Mouse (Mus musculus): Measurements from ENCODE around the gene Thrsp.
"Not testable (repeated sequence)": the region's sequence is repeated elsewhere in the genome, so short reads cannot be mapped to it uniquely, and the experiment has no call there.

The Thrsp gene

DNA sequence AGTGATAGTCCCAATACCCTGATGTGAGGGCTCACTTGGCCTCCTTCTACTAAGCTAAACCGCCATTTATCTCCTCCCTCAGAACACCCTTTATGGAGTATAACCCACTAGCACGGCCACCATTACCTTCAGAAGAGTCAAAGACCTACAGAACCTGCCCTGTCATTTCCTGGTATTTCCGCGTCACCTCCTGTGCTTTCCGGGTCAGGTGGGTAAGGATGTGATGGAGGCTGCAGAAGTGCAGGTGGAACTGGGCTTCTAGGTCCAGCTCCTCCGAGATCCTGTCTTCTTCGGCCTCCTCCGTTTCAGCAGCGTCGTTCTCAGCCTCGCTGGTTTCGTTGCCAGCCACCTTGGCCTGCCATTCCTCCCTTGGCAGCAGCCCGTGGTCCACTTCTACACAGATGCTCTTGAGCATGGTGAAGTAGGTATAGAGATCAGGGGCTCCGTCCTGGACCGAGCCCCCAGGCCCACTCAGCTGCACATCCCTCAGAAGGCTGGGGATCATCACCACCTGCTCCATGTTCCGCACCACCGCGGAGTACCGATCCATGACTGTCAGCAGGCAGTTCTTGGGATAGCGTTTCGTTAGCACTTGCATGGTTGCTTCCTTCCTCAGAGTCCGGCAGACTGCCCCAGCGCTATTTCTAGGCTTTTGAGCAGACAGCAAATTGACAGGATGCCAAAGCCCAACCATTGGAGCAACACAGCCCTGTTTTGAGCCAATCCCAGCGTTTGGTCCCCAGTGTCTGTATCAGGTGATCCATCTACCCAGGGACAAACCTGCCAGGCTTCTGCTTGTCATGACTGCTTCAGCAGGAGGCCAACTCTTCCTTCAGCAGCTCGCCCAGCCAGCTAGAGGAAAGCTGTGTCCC, at the start of gene Thrsp:
Gene Thrsp, minus strand, starts transcription at position 825 of the 872 bp plus-strand sequence.
- DNase-seq (ENCODE audit: extremely low spot score, low read depth, low spot score), result no peak

- no peak for DNase-seq (ENCODE audit: extremely low spot score, low read depth, low spot score)
These were observed 38.0 kb upstream of the Thrsp start for GRCm38 (mm10) chr7:97455577-97455976.

DNA sequence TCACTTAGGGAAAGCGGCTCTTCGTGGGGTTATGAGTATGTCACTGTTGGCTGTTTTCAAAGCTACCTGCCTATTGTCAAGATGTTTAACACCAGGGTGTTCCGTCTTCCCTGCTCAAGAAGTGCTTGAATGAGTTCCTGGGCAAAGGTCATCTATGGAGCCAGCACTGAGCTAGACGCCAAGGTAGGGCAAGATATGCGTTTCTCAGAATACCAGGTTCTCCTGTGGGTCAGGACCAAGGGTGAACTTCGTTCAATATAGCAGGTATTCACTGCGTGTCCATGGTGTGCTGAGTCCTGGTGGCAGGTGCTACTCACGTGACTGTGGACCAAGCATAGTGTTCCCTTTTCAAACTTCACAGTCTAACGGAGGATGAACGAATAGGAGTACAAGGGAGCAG, 37.3 kb upstream of the Thrsp start:
- DNase-seq (ENCODE audit: extremely low spot score, low read depth, low spot score), result no peak

DNA sequence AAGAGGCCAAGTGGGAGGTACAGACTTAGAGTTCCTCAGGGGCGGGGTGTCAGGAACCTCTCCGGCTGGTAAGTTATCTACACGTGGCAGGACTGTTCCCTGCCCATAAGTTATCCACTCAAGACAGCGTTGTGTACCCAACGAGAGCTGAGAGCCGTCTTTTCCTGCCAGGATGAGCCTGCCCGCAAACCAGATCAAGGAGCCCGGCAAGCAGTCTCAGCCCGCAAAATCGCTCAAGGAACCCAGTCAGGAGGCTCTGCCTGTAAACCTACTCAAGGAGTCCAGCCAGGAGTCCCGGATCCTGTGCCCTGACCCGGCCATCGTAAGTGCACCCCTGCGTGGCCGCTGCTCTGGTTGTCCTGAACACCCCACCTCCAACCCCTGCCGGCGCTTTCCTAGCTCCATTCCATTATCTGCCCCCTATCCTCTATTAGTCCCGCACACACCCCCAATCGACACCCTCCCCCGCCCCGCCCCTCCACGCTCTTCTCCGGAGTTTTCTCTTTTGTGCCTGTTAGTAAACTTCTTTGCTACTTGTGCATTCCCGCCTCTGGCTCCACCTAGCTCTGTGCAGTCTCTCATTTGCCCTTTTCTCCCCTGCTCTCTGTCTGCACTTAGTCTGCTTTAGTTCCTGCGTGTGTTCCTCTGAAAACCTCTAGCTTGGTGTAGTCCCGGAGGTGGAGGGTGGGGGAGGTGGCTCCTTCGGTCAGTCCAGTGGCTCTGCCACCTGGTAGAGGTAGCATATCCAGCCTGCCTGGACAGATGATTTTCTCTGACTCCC, 35.8 kb upstream of the Thrsp start:
- DNase-seq (ENCODE audit: extremely low spot score, low read depth, low spot score), result no peak

GRCm38 (mm10) chr7:97452196-97452595, 34.7 kb upstream of the Thrsp start:
- no peak for DNase-seq (ENCODE audit: extremely low spot score, low read depth, low spot score)

- DNase-seq (ENCODE audit: extremely low spot score, low read depth, low spot score), result not testable (repeated sequence)
These were observed 33.5 kb upstream of the Thrsp start, which contains the start of gene Kctd14 for GRCm38 (mm10) chr7:97451023-97451422. Gene Kctd14 (plus strand): TSS chr7:97451323.

- DNase-seq (ENCODE audit: extremely low spot score, low read depth, low spot score), result no peak
These were observed 29.6 kb upstream of the Thrsp start for GRCm38 (mm10) chr7:97447050-97447531.

DNA sequence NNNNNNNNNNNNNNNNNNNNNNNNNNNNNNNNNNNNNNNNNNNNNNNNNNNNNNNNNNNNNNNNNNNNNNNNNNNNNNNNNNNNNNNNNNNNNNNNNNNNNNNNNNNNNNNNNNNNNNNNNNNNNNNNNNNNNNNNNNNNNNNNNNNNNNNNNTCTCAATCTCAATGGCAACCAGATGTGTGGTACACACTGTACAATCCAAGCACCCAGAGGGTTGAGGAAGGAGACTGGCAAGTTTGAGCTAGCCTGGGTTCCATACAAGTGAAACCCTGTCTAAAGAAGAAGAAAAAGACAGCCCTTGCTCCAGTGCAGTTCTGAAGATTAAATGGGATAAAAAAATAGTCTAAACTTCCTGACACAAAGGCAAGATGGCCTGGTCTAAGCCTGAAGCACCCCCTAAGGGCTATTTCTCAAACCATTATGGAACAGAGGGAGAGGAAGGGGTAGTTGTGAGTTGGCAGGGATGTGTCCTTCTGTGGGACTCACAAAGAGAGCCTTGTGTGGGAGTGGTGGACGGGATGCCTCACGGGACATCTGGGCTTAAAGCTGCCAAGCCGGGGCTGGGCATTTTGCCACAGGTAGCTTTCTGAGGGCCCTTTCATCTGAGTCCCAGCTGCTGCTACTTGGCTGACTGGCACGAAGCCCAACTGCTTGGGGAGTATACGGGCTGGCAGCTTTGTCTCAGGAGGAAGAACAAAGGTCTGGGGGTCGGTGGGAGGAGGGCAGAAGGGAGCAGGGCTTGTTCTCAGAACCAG, 28.8 kb upstream of the Thrsp start:
- DNase-seq (ENCODE audit: extremely low spot score, low read depth, low spot score), result no peak

GRCm38 (mm10) chr7:97438986-97439385, 21.5 kb upstream of the Thrsp start:
- no peak for DNase-seq (ENCODE audit: extremely low spot score, low read depth, low spot score)

DNA sequence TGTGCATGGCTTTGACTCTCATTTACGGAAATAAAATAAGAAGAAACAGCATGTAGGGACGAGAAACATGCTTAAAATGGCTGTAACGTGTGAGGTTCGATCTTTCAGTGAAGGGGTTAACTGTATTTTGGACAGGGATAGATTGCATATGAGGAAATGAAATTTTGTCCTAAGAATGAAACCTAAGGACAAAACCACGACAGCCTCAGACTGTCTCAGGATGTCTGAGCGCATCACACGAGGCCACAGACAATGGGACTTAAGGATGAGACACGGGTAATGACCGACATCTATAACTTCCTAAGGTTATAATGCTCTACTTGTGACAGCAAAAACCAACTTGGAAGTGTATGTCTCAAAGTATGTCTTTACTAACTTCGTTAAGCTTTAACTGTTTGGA, 17.0 kb upstream of the Thrsp start:
- no peak for DNase-seq (ENCODE audit: extremely low spot score, low read depth, low spot score)

- not testable (repeated sequence) for DNase-seq (ENCODE audit: extremely low spot score, low read depth, low spot score)
These were observed 16.0 kb upstream of the Thrsp start for GRCm38 (mm10) chr7:97433517-97433916.

DNA sequence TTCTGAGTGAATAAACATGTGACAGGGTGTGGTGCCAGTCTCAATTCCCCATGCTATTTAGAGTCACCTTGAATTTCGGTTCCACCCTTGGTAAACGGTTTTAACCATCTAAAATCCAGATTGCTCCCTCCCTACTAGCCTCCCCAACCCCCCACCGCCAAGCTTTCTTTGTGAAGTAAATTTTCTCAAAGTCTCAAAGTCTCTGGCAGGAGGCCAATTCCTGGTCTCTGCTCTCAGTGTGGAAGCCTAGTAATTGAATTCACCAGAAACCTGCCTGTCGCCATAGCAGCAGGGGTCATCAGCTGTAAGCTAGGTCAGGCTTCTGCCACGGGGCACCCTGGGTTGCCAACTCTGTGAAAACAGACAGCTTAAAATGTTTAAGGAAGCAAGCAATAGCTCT, 12.2 kb upstream of the Thrsp start:
- DNase-seq (ENCODE audit: extremely low spot score, low read depth, low spot score), result no peak

DNA sequence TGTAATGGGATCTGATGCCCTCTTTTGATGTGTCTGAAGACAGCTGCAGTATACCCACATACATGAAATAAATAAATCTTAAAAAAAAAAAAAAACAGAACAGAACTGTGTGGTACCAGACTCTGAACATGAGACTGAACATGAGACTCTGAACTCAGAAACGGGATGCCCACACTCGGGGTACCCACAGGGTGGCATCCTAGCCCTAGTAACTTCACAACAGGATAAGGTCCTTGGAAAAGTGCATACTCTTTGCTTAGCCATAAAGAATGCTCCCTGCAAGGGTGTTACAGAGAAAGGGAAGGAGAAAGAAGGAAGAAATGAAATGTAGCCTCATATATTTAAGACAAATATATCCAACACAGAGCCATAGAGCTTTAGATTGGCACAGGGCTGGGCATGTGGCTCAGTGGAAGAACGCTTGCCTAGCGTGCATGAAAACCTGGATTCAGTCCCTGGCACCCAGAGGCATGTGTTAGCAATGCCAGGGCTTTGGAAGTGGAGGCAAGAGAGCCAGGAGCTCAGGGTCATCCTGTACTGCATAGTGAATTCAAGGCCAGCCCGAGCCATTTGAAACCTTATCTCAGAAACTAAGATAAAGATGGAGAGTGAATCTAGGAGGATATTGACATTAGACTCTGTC, 10.4 kb upstream of the Thrsp start:
- no peak for DNase-seq (ENCODE audit: extremely low spot score, low read depth, low spot score)

DNA sequence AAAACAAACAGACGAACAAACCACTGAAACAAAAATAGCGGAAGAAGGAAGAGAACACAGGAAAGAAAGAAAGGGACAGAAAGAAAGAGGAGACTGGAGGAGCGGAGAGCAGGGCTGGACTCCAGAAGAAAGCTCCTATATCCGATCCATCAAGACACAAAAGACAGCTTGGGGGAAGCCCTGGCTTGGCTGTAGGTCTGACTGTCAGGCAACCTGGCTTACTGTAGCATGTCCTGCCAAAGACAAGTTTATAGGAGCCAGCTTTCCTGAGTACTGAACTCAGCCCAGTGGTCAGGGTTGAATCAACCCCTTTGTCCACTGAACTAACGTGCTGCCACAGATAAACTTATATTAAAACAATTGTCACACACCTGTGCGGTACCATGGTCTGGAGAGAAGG, 9.8 kb upstream of the Thrsp start:
- DNase-seq (ENCODE audit: extremely low spot score, low read depth, low spot score), result no peak

DNA sequence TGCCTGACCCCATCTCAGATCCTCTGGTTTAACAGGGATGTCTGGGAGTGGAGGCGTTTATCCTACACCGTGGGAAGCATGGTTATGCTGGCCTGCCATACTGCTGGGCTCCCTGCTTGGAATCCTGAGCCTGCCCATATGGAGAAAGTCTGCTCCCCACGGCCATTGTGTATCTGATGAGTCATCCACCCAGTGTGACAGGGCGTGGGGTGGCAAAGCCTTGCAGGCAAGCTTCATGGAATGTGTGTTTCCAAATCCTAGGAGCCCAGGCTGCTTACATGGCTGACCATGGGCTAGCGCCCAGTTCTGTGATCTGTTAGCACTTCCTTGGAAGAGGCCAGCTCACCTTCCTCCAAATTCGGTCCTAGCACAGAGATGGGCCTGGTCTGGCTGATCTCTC, 9.0 kb upstream of the Thrsp start:
- no peak for DNase-seq (ENCODE audit: extremely low spot score, low read depth, low spot score)

DNA sequence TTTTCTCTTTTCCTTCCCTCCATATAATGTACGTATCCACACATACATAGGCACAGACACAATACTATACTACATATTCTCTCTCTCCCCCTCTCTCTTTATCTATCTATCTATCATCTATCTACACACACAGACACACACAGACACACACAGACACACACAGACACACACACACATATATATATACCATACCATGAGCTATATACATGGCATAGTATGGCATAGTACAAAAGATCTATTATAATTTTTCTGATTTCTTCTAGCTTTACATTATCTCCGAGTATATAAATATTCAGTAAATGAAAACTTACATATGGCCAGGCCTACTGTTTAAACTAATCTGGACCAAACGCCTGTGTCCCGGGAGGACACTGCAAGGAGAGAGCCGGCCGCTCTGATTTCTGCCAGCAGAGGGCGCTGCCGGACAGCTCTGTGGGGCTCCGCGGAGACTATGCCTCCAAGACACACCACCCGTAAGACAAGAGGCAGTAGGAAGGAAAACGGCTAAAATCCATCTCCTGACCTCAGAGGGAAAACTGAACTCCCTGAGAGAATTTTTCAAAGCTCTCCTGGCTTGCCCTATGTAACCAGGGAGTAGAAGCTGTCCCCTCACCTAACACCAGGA, 7.2 kb upstream of the Thrsp start:
- no peak for DNase-seq (ENCODE audit: extremely low spot score, low read depth, low spot score)

DNA sequence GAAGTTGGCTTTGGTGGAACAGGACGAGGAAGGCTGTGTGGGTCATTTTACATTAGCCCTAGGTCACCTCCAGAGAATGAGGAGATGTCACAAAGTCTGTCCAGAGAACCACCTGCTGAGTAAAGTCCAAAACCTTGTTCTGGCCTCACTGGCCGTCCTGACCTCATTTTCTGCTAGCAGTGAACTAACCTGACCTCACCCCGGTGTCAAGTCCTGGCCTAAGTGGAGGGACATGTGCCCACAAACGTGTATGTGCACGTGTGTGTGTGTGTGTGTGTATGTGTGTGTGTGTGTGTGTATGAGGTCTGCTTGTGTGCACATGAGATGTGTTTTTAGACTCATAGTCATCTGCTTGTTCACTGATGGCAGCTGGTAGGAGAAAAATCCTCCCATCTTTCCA, 6.2 kb upstream of the Thrsp start:
- DNase-seq (ENCODE audit: extremely low spot score, low read depth, low spot score), result no peak

DNA sequence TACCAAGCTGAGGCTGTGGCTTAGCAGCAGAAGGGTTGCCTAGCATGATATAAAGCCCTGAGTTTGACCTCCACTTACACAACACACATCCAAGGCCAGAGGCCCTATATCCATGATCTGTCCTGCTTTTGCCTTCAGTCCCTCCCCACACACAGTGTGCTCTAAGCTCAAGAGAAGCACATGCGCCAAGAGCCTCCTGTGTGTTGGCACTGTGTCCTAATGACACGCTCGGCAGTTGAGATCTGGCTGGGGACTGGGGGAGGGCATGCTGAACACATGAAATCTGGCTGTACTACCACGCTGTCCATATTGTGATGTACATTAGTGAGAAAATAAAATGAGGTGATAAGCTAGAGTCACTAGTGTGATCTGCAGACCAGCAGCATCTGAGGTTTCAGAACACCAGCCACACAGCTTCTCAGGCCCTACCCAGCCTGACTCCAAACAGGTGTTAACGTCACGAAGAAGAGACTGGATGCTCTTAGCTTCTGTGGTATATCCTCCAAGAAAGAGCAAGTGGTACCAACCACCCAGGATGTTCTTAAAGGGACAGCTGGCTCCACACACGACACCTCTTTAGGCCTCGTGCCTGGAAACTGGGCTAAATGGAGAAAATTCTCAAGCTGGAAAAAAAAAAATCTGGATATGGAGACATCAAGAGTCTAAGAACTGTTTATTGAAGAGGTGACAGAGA, 3.6 kb upstream of the Thrsp start:
- no peak for DNase-seq (ENCODE audit: extremely low spot score, low read depth, low spot score)

DNA sequence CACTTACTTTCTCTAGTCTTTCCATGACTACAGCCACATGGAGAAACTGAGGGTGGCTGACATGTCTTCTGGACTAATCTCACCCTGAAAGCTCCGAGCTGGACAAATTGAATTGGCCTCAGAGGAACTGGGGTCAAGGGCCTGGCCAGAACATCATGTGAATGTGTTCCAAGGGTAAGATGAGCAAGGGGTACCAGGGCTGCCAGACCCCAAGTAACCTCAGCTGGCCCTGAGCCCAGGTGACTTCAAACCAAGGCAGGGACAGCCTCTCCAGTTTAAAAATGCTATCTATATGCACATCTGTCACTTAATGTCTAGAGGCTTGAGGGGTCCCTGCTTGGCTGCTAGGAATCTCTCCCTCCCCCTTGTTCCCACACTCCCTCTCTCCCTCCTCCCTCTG, 2.9 kb upstream of the Thrsp start:
- no peak for DNase-seq (ENCODE audit: extremely low spot score, low read depth, low spot score)

DNA sequence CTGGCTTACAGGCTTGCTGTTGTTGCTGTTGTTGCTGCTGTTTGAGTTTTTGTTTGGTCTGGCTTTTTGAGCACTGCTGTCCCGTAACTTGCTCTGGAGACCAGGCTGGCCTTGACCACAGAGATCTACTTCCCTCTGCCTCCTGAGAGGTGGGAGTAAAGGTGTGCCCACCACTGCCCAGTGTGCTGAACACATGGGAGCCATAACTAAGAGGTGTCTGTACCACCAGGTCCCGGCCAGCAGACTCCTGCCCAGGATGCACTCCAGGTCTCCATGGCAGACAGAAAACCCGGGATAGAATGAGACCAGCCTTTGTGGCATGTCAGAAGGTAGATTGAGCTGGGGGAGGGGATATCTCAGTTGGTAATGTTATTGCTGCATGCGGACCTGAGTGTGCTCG, 1.6 kb upstream of the Thrsp start:
- no peak for DNase-seq (ENCODE audit: extremely low spot score, low read depth, low spot score)
